Mouse (Mus musculus): ENCODE data around the gene Klhdc3. TPM values are rescaled to one million over a fixed set of nuclear protein-coding genes. Genes with fewer than 3 reads are reported as not detected.

The Klhdc3 gene
- polyA plus RNA-seq, 1 experiment from 2014 or later, result 111 TPM

DNA sequence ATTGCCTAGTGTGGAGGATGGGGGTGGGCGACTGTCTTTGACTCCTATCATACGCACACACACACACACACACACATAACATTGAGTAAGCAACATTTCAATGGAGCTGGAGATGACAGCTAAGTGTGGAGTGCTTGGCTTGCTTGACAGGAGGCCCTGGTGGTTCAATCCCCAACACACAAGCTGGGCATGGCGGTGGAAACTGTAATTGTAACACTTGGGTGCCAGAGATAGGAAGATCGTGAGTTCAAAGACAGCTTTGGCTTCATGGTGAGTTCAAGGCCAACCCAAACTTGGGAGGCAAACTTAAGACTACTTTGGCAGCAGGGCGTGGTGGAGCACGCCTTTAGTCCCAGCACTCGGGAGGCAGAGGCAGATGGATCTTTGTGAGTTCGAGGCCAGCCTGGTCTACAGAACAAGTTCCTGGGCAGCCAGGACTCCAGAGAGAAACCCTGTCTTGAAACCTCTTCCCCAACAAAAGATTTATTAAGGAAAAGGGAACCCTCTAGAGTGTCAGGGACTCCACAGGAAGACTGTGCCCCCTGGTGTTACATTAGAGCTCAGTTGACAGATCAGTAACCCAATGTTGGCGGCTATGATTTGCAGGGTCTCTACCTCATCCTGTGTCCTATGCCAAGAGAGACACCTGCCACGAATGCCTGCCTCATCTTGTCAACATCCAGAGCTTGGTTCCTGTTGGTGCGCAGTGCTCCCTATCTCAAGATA lies 34.2 kb upstream of the Klhdc3 start:
- Histone ChIP-seq H3K36me3 (ENCODE audit: control insufficient read depth, insufficient read depth, low read length) (peaks cover 10% of the 10 kb centered on the region), H3K27me3 (replicated peaks; ENCODE audit: control insufficient read depth, insufficient read depth, low read length) (no peaks in the 10 kb centered on the region), H3K4me3 (ENCODE audit: low read length) (no peak overlapping the region), H3K9ac (ENCODE audit: low read depth, low read length) (no peak overlapping the region), H3K27ac (ENCODE audit: low read length) (no peak overlapping the region), H3K9me3 (ENCODE audit: control insufficient read depth, low read length) (no peaks in the 10 kb centered on the region), H3K4me2 (ENCODE audit: low read depth, low read length) (no peak overlapping the region), H3K4me1 (ENCODE audit: control insufficient read depth, insufficient read depth, low read length) (peaks cover 8% of the 10 kb centered on the region)
- ATAC-seq, result no peak
- 93% methylated on average over 11 of the region's 11 CpGs for WGBS

GRCm38 (mm10) chr17:46713849-46714248 lies 33.1 kb upstream of the Klhdc3 start:
- Histone ChIP-seq H3K27ac (ENCODE audit: low read length) (no peak overlapping the region), H3K4me1 (ENCODE audit: control insufficient read depth, insufficient read depth, low read length) (peaks cover 8% of the 10 kb centered on the region), H3K4me2 (ENCODE audit: low read depth, low read length) (no peak overlapping the region), H3K4me3 (ENCODE audit: low read length) (no peak overlapping the region), H3K27me3 (replicated peaks; ENCODE audit: control insufficient read depth, insufficient read depth, low read length) (no peaks in the 10 kb centered on the region), H3K9ac (ENCODE audit: low read depth, low read length) (no peak overlapping the region), H3K9me3 (ENCODE audit: control insufficient read depth, low read length) (no peaks in the 10 kb centered on the region), H3K36me3 (ENCODE audit: control insufficient read depth, insufficient read depth, low read length) (peaks cover 10% of the 10 kb centered on the region)
- 86% methylated on average over 9 of the region's 9 CpGs for WGBS
- no peak for ATAC-seq

DNA sequence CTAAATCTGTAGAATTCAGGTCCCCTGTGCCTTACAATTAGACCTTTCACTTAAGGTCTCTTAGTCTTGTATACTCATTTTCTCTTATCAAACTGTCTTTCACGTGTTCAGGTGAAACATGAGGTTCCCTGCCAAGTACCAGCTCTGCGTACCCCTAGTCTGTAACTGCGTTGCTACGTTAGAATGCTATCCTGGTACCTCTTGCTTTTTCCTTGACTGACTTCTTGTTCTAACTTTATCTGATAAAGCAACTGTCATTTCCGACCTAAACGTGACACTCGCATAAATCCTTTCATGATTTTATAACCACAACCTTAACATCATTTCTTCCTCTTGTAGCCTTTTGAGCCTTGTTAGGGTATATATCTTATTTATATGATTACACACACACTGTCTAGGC lies 31.7 kb upstream of the Klhdc3 start:
- WGBS, result 56% methylated on average over 7 of the region's 7 CpGs
- no peak overlapping the region for H3K27ac ChIP-seq (ENCODE audit: low read length)
- peaks cover 10% of the 10 kb centered on the region for H3K36me3 ChIP-seq (ENCODE audit: control insufficient read depth, insufficient read depth, low read length)
- H3K27me3 ChIP-seq (replicated peaks; ENCODE audit: control insufficient read depth, insufficient read depth, low read length), result no peaks in the 10 kb centered on the region
- peak overlapping the region; percentile 71 for H3K4me2 ChIP-seq (ENCODE audit: low read depth, low read length)
- peak overlapping the region; percentile 96 for H3K9ac ChIP-seq (ENCODE audit: low read depth, low read length)
- peak overlapping the region; percentile 91 for H3K4me3 ChIP-seq (ENCODE audit: low read length)
- ATAC-seq, result no peak
- peaks cover 8% of the 10 kb centered on the region for H3K4me1 ChIP-seq (ENCODE audit: control insufficient read depth, insufficient read depth, low read length)
- no peaks in the 10 kb centered on the region for H3K9me3 ChIP-seq (ENCODE audit: control insufficient read depth, low read length)

DNA sequence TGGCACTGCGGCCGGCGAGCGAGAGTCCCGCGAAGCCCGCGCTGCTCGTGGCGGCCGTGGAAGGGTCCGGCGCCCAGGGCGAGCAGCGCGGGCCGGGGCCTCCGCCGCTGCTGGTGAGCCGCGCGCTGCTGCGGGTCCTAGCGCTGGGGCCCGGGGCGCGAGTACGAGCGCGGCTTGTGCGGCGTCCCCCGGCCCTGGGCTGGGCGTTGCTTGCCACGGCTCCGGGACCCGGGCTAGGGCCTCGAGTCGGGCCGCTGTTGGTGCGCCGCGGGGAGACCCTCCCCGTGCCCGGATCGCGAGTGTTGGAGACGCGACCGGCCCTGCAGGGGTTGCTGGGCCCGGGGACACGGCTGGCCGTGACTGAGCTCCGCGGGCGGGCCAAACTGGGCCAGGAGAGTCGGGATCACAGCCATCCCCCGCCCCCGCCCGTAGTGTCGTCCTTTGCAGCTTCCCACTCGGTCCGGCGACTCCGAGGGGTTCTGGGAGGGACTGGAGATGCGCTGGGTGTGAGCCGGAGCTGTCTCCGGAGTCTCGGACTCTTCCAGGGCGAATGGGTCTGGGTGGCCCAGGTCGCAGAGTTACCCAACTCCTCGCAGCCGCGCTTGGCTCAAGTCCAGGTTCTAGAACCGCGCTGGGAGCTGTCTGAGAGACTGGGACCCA lies 31.0 kb upstream of the Klhdc3 start:
- Histone ChIP-seq H3K9me3 (ENCODE audit: control insufficient read depth, low read length) (no peaks in the 10 kb centered on the region), H3K36me3 (ENCODE audit: control insufficient read depth, insufficient read depth, low read length) (peaks cover 10% of the 10 kb centered on the region), H3K27me3 (replicated peaks; ENCODE audit: control insufficient read depth, insufficient read depth, low read length) (no peaks in the 10 kb centered on the region), H3K27ac (ENCODE audit: low read length) (peak overlapping the region; percentile 72), H3K4me2 (ENCODE audit: low read depth, low read length) (peak overlapping the region; percentile 71), H3K4me3 (ENCODE audit: low read length) (peak overlapping the region; percentile 91), H3K9ac (ENCODE audit: low read depth, low read length) (peak overlapping the region; percentile 96), H3K4me1 (ENCODE audit: control insufficient read depth, insufficient read depth, low read length) (peaks cover 8% of the 10 kb centered on the region)
- ATAC-seq, result peak; percentile 68
- under 1% methylated on average over 76 of the region's 76 CpGs for WGBS

DNA sequence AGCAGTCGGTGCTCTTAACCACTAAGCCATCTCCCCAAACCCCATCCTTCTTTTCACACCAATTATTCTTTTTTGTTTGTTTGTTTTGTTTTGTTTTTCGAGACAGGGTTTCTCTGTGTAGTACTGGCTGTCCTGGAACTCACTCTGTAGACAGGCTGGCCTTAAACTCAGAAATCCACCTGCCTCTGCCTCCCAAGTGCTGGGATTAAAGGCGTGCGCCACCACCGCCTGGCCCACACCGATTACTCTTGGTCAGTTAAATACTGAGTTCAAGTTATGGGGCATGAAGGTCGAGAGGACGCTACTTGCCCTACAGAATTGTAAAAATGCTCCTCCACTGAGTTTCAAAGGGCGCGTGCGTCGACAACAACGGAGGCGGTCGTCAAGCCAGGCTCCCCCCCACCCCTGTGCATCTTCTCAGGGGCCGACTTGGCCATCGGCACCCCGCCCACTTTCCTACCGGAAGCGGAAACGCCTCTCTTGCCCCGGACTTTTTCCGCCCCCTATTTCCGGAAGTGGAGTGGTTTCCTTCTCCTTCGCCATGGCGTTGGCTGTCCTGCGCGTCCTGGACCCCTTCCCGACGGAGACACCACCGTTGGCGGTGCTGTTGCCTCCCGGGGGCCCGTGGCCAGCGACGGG lies 30.4 kb upstream of the Klhdc3 start, which contains the start of gene Pex6:
TSS of gene Pex6 (plus strand) at position 505 of the 639 bp plus-strand sequence.
- H3K4me2 ChIP-seq (ENCODE audit: low read depth, low read length), result peak within 1 kb of the TSS; percentile 71
- peak within 1 kb of the TSS; percentile 96 for H3K9ac ChIP-seq (ENCODE audit: low read depth, low read length)
- H3K36me3 ChIP-seq (ENCODE audit: control insufficient read depth, insufficient read depth, low read length), result peaks cover 10% of the 10 kb centered on the region
- peak within 1 kb of the TSS; percentile 91 for H3K4me3 ChIP-seq (ENCODE audit: low read length)
- H3K27ac ChIP-seq (ENCODE audit: low read length), result peak within 1 kb of the TSS; percentile 72
- H3K4me1 ChIP-seq (ENCODE audit: control insufficient read depth, insufficient read depth, low read length), result peaks cover 8% of the 10 kb centered on the region
- H3K27me3 ChIP-seq (replicated peaks; ENCODE audit: control insufficient read depth, insufficient read depth, low read length), result no peaks in the 10 kb centered on the region
- WGBS, result 7% methylated on average over 36 of the region's 36 CpGs
- no peaks in the 10 kb centered on the region for H3K9me3 ChIP-seq (ENCODE audit: control insufficient read depth, low read length)
- peak; percentile 93 for ATAC-seq

DNA sequence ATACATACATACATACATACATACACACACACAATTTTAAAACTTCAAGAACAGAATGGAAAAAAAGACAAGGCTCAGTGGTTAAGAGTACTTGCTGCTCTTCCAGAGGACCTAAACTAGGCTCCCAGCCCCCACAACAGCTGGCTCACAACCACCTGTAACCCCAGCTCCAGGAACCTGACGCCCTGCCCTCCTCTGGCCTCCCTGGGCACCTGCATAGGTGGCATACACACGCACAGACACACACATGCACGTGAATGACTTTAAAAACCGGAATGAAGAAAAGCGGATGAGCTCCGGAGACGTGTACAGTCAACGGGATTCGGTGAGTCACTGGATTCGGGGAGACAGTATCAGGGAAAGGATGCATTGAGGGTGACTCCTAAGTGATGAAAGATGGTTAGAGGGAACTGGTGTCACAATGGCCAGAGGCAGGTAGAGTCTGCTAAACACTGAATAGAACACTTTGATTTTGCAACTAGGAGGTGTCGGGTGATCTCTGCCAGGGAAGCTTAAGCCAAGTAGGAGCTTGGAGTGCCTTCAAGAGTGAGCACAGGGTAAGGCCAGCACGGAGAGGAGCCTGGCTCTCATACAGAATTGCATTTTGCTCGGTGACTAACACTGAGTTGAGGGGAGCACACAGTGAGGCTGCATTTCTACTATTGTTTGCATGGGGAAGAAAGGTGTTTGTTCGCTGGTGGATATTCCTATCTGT lies 25.8 kb upstream of the Klhdc3 start:
- H3K9ac ChIP-seq (ENCODE audit: low read depth, low read length), result no peak overlapping the region
- 92% methylated on average over 14 of the region's 14 CpGs for WGBS
- no peak overlapping the region for H3K4me2 ChIP-seq (ENCODE audit: low read depth, low read length)
- ATAC-seq, result no peak
- peaks cover 19% of the 10 kb centered on the region for H3K4me1 ChIP-seq (ENCODE audit: control insufficient read depth, insufficient read depth, low read length)
- no peak overlapping the region for H3K27ac ChIP-seq (ENCODE audit: low read length)
- no peaks in the 10 kb centered on the region for H3K27me3 ChIP-seq (replicated peaks; ENCODE audit: control insufficient read depth, insufficient read depth, low read length)
- H3K36me3 ChIP-seq (ENCODE audit: control insufficient read depth, insufficient read depth, low read length), result no peaks in the 10 kb centered on the region
- no peak overlapping the region for H3K4me3 ChIP-seq (ENCODE audit: low read length)
- H3K9me3 ChIP-seq (ENCODE audit: control insufficient read depth, low read length), result no peaks in the 10 kb centered on the region

- H3K27ac ChIP-seq (ENCODE audit: low read length), result peak within 1 kb of the TSS; percentile 93
- ATAC-seq, result peak; percentile 96
- peaks cover 19% of the 10 kb centered on the region for H3K4me1 ChIP-seq (ENCODE audit: control insufficient read depth, insufficient read depth, low read length)
- no peaks in the 10 kb centered on the region for H3K9me3 ChIP-seq (ENCODE audit: control insufficient read depth, low read length)
- H3K9ac ChIP-seq (ENCODE audit: low read depth, low read length), result peak within 1 kb of the TSS; percentile 92
- H3K36me3 ChIP-seq (ENCODE audit: control insufficient read depth, insufficient read depth, low read length), result 0 out of 2 replicates have a peak, but pooled peaks cover 2% of the 10 kb centered on the region
- no peaks in the 10 kb centered on the region for H3K27me3 ChIP-seq (replicated peaks; ENCODE audit: control insufficient read depth, insufficient read depth, low read length)
- under 1% methylated on average over 48 of the region's 48 CpGs for WGBS
- peak within 1 kb of the TSS; percentile 79 for H3K4me2 ChIP-seq (ENCODE audit: low read depth, low read length)
- peak within 1 kb of the TSS; percentile 86 for H3K4me3 ChIP-seq (ENCODE audit: low read length)
Measured at GRCm38 (mm10) chr17:46704887-46705835, 24.4 kb upstream of the Klhdc3 start, which contains the start of gene Ppp2r5d. Gene Ppp2r5d, minus strand, starts transcription at chr17:46705111.

Measured in intestine, embryonic 16.5 days (tissue).